Mouse (Mus musculus) skeletal muscle tissue, adult 2 months (tissue): ENCODE data around the gene Olfr709-ps1.
"Not testable (repeated sequence)": the region's sequence is repeated elsewhere in the genome, so short reads cannot be mapped to it uniquely, and the experiment has no call there.

Experiments
- DNase-seq: peaks from one replicate; pipeline ENCODE4 v3.0.0-alpha.2; 2012; ENCODE audit warnings: low read depth, low spot score

Gene Olfr709-ps1

DNA sequence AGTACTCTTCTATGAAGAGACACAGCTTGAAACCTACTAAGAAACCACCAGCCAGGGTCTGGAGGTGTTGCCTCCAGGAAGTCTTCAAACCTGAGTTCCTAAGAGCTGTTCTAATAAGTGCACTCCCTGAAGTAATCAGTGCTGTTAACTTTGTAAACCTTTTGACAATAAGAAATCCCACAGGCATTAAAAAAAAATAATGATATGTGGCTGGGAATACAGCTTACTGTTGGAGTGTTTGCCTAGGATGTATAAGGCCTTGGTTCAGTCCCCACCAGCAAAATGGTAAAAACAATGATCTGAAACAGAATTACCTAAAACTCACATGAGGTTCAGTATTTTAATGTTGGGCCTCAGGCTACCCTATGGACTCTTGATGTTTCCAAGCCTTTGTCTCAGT lies at the start of gene Olfr709-ps1:
Gene Olfr709-ps1 (minus strand): TSS at position 101 of the 400 bp plus-strand sequence.
- no peak for DNase-seq

DNA sequence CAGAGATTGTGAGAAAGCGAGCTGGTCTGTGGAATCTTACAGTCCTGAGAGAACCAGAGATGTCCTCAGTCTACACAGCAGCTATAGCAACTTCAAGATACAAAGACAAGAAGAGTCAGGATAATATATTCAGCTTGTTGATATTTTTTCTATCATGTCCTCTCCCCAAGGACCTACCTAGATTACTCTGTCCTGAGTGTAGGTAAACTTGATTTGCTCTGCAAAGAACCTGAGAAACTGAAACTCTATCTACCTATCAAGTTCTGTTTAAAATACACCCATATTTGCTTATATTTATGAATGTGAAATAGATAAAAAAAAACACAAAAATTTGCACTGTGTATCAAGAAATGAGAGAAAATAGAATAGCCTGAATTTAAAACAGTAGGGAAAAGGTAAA lies 43.3 kb upstream of the Olfr709-ps1 start, which contains the start of gene Olfr711:
Gene Olfr711 (minus strand): TSS at position 101 of the 400 bp plus-strand sequence.
- DNase-seq = no peak

DNA sequence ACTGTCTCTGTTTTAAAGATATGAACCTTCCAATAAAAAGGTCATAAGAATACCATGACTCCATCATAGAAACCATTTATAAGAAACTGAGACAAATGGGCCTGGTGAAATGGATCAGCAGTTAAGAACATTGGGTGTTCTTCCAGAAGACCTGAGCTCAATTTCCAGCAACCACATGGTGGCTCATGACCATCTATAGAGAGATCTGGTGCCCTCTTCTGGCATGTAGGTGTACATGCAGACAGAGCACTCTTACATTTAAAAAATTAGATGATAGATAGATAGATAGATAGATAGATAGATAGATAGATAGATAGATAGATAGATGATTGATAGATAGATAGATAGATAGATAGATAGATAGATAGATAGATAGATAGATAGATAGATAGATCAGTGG lies 35.5 kb upstream of the Olfr709-ps1 start:
- not testable (repeated sequence) for DNase-seq

DNA sequence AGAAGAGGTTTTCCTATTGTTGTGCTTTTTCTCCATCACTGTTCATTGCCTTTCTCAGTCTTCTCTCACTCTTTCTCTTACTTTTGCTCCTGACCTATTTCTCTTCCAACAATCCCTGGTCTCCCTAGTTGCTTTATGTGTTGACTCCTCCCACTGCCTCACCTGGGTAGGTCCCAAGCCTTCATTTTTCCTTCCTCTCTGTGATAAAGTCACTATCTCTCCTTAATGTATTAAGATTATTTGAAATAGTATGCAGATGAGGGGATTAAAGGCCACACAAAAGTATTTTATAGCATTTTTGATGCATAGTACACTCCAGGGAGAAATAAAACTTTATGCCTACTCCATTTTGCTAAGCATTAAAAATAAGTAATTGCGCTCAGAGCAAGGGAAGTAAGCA lies 31.8 kb upstream of the Olfr709-ps1 start, which contains the start of gene Olfr6:
Gene Olfr6 (minus strand): TSS at position 101 of the 400 bp plus-strand sequence.
- no peak for DNase-seq

DNA sequence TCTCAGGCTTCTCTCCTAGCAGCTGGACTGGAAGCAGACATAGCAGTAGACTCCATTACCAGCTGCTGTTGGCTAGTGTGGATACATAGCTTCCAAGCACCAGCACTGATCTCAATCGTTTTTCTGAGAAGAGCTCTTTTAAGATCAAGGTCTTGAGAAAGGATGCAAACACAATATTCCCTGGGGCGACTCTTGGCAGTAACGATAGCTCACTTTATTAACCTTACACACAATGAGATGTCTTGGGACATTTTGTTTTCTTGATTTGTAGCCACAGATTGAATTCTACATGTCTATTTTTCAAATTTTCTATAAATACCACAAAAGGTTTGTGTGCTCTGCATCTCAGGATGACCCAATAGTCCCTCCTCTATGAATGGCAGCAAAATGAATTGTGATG lies 16.2 kb upstream of the Olfr709-ps1 start, which contains the start of gene Olfr710:
Gene Olfr710 (minus strand): TSS at position 101 of the 400 bp plus-strand sequence.
- DNase-seq = no peak

DNA sequence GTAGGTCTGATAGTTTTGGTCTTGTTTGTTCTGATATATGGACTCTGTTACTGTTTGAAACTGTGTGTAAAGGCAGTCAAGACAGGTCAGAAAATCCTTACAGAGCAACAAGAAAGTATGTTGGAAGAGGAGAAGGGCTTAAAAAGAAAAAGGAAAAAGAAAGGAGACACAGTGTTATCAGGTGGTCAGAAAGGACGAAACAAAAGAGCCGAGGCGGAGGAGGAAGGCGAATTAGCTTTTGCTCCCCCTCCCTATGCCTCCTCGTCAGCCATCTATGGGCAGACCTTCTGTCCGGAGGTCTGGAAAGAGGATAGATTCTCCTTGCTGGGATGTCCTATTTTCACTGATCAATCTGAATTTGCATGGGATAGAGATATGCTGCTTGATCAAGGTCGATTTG lies 11.1 kb downstream of the Olfr709-ps1 start:
- DNase-seq = not testable (repeated sequence)

DNA sequence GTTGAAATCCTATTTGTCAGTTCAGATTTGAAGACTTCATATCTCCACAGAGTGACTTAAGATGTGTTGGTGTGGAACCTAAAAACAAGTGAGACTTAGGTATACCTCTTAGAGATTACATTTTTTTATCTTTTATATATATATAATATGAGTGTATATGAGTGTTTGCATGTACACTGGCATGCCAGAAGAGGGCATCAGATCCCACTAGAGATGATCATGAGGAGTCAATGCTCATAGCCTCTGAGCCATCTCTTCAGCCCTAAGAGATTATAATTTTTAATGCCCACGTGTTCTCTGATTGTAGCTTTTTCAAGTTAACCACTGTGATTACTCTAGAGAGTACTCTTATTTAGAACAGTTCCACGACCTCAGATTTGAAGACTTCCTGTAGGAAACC lies 24.3 kb downstream of the Olfr709-ps1 start, which contains the start of gene Olfr1532-ps1:
Gene Olfr1532-ps1 (plus strand): TSS at position 326 of the 400 bp plus-strand sequence.
- no peak for DNase-seq

DNA sequence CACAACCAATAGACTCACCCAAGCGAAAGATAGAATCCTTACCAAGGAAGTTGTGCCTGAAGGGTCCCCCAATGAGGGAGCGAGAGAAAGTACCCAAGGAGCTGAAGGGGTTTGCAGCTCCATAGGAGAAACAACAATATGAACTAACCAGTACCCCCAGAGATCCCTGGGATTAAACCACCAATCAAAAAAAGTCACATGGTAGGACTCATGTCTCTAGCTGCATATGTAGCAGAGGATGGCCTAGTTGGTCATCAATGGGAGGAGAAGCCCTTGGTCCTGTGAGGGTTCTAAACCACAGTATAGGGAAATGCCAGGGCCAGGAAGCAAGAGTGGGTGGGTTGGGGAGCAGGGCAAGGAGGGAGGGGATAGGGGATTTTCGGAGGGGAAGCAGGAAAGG lies 30.9 kb downstream of the Olfr709-ps1 start, which contains the start of gene Olfr707:
Gene Olfr707 (minus strand): TSS at position 101 of the 400 bp plus-strand sequence.
- not testable (repeated sequence) for DNase-seq

DNA sequence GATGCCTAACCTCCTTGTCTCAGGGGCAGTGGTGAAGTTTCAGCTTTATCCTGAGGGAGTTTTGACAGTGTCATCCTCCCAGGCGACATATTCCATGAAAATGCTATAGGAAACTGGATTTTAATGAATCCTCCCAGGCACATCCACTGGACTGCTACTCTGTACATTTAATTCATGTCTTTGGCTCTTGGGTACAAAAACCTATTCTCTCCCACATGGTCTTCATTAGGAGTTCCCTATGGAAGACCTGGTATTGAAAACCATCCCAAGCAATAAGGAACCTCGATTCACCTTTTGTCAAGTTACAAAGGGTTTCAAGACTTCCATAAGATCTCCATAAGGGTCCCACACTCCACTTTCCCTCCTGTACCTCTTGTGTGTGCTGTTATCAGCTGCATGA lies 44.0 kb downstream of the Olfr709-ps1 start, which contains the start of gene Olfr706:
Gene Olfr706 (minus strand): TSS at position 101 of the 400 bp plus-strand sequence.
- DNase-seq = no peak

DNA sequence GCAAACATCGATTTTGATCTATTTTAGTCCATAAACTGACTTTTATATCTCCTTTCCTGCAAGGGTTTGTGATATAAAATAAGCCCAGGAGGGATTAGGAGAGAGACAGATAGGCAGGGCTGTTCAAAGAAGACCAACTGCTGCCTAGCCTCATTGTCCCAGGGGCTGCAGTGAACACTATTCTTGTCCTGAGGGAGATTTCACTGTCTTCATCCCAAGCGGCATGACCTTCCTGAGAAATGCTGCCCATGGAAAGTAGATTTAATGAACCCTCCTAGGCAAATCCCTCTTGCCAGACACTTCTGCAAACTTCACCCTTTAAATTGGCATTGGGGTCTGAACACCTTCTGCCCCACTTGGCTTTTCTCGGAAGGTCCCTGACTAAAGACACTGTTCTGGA lies 55.2 kb downstream of the Olfr709-ps1 start, which contains the start of gene Olfr705:
Gene Olfr705 (minus strand): TSS at position 101 of the 400 bp plus-strand sequence.
- DNase-seq = no peak
